Mouse (Mus musculus) liver, embryonic 14.5 days (tissue): ENCODE data around the gene Rnf149.

ENCODE experiments used
- CTCF ChIP-seq: IDR thresholded peaks from 2 replicates; pipeline ENCODE4 v1.5.1; 2016; ENCODE audit warnings: antibody characterized with exemption, low read depth, control low read depth
- EP300 ChIP-seq: IDR thresholded peaks from 2 replicates; pipeline ENCODE4 v1.6.1; 2016; ENCODE audit warnings: antibody characterized with exemption, low read depth

- TF ChIP-seq CTCF (no peak), EP300 (no peak)
Measured at GRCm38 (mm10) chr1:39533917-39534316, 43.3 kb downstream of the Rnf149 start.
